Mouse (Mus musculus): ENCODE data around the gene Klhdc10.
A peak's percentile ranks its signal among the peaks of the same experiment; 100 is the strongest.
"Not testable (repeated sequence)": the region's sequence is repeated elsewhere in the genome, so short reads cannot be mapped to it uniquely, and the experiment has no call there.

Klhdc10 gene

DNA sequence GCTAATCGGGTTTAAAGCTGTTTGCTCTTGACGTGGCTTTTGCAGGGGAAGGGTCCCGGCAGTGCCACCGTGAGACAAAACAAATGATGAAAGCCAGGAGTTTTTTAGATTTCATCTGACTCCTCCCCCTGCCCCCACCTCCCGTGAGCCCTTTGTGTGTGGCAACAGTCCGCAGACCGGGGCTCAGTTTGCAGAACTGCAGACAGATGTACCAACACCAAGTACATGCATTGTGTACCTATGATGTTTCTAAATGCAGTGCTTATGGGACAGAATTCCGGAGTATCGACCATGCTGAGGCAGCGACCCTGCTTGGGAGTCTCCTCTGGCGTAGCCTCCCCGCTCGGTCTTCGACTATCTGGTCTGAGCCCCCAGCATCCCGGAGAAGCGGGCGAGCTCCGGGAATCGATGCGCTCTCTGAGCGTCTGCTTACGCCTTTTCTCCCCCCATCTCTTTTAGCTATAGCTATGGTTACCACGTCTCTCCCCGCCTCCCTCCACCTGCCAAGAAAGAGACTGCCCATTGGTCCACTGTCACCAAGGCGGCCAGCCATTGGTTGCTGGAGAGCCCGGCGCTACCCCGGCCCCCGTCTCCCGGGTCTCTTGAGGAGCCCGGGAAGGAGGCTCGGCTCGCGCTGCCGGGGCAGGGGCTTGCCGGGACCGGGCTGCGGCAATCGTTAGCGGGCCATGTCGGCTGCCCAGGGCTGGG, at the start of gene Klhdc10:
Gene Klhdc10 (plus strand): TSS at position 561 of the 708 bp plus-strand sequence.
- peak; percentile 100 for DNase-seq (ENCODE audit: low spot score)

DNA sequence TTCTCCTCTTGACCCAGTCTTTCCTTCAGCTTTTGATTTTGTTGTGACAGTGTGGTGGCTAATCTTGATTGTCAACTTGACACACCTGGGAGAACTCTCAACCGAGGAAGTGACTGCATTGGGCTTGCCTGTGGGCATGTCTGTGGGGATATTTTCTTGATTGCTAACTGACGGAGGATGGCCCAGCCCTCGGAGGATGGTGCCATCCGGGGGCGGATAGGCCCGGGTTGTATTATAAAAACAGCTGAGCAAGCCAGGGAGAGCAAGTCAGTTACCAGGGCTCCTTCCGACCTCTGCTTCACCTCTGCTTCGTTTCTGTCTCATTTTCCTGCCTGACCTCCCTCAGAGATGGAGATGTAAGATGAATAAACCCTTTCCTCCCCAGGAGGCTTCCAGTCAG, 48.9 kb upstream of the Klhdc10 start:
- DNase-seq (ENCODE audit: low spot score), result no peak

DNA sequence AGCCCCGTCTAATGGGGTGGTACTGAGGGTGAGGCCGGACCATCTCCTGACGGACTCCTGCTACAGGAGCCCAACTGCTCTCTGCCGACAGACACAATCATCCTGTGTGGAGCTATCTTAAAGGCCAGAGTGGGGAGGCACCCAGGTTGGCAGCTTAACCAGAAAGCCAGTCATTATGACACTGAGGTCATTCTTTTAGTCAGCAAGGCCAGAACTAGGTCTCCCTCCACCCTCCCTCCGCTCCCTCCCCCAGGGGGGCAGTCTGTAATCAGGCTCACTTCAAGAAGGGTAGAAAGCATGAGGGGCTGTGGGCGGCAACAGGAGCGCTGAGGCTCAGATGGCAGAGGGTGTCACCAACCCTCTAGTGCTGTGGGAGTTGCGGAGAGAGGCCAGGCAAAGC, 48.0 kb upstream of the Klhdc10 start:
- no peak for DNase-seq (ENCODE audit: low spot score)

DNA sequence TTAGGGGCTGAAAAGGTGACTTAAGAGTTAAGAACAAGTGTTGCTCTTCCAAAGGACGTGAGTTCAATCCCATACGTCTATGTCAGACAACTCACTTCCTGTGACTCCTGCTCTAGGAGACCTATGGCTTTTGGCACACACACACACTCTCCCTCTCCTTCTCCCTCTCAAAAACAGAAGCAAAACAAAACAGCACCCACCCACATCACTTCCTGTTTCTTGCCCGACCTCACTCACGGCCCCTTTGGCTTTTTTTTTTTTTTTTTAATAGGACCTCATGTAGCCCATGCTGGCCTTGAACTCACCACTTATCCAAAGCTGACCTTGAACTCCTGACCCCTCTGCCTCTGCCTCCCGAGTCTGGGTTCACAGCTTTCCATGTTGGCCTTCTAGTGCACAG, 46.9 kb upstream of the Klhdc10 start:
- no peak for DNase-seq (ENCODE audit: low spot score)

DNA sequence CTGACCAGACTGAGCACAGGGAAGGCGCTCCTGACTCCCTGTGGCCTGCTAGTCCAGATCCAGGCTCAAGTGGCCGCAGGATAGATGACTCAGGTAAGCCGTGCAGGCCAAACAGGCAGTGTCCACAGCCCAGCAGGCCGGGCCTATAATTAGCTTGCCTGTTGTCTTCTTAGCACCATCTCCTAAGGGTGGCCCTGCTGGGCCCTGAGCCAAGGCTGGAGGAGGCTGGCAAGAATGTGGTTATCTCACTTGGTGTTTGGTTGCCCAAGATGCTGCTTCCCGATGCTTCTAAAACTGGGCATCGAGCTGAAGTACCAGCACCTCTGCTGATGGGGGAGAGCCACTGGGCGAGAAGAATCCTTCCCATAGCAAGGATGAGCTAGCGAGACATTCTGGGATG, 46.0 kb upstream of the Klhdc10 start:
- no peak for DNase-seq (ENCODE audit: low spot score)

DNA sequence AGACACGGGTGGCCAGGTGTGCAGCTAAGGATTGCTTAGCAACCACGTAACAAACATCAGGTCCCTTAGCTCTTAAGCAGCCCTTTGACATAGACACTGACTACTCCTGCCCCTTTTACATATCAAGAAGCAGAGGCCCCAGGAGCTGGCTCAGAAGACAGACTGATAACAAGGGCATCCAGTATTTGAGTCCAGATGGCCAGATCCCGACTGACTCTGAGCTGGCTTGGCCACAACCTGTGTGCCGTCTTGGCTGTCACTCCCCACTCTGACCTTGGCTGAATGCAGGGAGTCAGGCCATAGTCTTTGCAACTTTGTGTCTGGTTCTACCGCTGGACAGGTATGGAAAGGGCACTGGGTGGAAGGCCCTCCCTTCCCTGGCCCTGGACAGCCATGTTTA, 45.5 kb upstream of the Klhdc10 start:
- no peak for DNase-seq (ENCODE audit: low spot score)

DNA sequence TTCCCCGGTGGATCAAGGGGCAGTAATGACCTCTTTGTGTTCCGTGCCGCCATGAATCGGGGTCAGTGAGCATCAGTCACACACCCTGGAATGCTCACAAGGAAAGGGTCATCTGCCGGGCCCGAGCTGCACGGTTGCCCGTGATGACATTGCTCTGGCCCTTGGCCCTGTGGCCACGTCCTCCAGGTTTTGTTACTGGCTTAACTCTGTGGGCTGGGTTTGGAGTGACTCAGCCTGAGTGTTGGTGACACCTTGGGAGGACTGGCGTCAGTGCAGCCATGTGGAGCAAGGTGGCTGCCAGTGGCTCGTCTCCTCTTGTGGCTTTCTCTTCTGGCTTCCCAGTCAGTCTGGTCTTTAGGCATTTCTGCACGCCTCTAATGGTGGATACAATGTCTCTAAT, 45.0 kb upstream of the Klhdc10 start:
- no peak for DNase-seq (ENCODE audit: low spot score)

DNA sequence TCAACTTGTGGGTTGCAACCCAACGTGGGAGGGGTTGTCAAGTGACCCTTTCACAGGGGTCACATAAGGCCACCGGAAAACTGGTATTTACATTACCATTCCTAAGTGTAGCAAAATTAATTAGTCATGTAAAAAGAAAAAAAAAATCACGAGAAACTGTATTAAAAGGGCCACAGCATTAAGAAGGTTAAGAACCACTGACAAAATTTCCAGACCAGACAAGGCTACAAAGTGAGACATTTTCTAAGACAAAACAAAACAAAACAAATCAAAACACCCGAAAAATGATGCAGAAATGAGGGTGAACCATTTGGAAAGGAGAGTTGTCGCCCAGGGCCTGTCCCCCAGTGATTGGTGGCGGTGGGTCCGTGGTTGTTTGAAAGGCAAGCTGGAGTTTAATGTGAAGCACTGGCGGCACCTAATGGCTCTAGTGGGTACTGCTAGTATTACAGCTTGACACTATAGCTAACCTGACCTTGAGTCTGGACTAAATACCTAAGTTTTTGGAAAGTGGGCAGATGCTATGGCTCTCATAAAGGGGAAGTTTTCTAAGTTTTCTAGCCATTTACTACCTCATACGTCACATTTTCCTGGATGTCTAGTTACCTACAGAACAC, 44.0 kb upstream of the Klhdc10 start:
- DNase-seq (ENCODE audit: low spot score), result peak; percentile 55

DNA sequence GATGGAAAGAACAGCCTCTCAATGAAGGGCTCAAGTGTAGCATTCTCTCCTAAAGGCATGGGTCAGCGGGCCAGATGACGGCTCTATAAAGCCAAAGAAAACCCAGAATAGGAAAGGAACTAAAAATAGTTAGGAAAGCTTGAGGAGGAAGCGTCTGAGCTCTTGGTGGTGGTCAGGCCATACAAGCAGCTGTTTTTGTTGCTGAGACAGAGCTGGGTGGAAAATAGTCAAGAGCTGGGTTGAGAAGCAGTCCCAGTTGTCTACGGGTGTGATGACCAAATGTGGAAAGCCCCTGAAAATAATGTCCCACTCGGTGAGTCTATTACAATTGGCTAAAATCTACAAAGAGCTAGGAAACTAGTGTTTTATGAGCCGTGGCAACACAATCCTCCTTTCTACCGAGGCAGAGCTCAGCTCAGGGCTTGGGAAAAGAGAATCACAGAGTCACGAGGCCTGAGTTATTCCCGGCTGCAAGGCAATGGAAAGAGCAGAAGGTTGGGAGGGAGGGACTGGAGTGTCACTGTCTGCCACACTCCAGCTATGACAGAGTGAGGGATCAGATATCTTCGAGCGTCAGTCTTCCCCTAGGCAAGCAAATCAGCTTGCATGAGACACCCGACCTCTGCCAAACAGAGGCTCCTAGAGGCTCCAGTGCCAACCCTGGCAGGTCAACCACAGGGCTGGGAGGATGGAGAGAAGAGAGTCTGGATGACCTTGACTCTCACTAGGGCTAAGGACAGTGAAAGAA, 41.7 kb upstream of the Klhdc10 start:
- no peak for DNase-seq (ENCODE audit: low spot score)

DNA sequence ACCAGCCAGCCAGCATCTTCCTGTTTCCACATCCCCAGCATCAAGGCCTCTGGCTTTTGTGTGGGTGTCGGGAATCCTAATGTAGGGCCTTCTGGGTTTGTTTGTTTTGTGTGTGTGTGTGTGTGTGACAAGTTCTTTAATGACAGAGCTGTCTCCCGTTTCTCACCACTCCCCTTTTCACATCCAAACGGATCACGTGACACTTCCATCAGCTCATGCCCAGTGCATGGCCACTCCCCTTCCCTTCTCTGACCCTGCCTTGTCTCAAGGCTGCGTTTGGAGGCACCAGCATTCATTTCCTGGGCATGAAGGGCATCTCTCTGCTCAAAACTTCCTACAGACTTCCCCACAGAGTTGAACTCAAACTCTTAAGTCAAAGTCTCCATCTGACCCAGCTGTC, 37.9 kb upstream of the Klhdc10 start:
- no peak for DNase-seq (ENCODE audit: low spot score)

DNA sequence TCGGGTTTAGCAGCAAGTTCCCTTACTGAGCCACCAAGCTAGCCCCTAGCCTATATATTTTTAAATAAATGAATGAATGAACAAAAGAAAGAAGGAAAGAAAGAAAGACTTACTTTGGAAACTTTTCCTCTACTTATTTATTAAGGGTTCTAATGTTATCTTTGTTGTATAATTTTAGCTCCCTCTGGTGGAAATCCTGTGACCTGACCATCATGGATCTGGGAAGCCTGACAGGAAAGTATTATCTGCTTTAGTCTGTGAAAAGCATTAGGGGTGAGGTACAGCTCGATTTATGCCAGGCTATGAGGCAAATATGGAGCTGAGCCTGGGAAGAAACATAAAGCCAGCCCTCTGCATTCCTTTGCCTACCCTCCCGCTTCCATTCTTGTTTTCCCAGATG, 32.4 kb upstream of the Klhdc10 start:
- DNase-seq (ENCODE audit: low spot score), result no peak

DNA sequence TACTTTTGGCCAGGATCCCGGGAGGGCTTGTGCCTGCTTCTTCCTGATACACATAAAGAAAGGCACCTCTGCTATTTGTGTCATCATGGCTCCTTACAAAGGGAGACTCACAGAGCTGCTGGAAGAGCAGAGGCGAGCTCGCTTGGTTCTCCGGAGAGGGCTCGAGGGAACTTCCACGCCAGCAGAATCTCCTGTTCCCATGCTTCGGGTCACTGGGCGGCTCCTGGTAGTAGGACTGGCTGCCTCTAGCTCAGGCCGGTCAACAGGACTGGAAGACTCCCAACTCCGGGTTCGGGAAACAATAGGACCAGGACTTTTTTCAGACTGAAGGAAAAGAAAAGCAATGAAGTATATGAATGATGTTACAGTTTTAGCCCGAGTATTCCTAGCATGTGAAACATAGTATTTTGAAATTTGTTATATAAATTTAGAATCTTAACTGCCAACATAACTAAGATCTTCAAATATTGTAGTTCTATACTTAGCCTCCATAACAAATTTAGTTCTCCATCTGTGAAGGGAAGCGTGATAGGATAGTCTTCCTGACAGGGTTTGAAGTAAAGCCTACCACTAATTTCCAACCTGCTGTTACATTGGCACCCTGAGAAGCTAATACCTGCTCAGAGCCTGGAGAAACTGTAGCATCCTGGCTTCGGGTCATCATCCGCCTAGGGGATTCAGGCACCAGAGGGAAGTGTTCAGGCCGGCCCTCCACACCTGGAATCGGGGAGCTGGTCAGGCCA, 28.9 kb upstream of the Klhdc10 start:
- no peak for DNase-seq (ENCODE audit: low spot score)

DNA sequence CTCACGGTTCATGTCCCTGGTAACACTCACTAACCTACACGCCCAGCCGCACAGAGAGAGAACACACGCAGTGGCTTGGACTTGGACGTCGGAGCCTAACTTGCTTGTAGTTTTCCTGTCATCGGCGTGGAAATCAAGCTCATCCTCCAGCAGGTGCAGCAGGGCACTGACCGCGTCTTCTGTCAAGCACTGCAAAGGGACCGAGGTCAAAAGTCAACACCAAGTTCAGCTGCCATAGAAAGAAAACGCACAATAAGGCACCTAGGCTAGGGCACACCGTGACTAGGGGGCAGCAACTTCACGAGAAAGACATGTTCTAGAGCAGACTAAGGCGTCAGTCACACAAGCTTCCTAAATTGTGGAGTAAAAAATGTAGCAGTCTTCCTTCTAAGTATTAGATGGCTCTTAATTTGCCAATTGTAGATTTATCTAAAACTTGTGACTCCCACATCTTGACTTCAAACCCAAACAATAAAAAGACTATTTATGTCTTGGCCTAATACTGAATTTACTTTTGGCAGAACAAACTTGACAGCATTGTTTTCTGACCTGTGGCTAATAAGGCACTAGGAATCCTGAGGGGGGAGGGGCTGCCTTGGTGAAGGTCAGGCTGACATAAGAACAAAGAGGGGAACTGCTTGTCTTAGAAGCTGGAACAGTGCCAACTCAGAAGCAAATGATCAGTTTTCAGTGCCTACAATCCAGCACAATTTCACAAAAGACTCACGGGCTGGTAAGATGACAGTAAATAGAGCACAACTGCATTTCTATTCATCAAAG, 26.7 kb upstream of the Klhdc10 start:
- DNase-seq (ENCODE audit: low spot score), result no peak

DNA sequence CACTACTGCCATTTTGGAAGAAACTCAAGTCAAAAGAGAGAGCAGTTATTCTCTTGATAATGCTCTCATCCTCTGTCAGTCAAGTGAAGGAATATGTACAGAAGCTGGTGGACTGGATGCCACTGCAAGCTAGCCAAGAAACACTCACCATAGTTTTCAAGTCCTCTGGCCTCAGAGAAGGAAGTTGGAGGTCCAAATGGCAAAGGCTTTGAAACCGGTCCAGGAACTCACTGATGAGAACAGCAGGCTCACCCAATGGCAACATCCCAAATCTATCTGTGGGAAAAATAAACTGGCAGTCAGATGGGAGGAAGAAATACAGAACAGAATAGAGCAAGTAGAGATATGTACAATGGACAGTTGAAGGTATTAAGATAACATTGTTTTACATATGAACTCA, 25.9 kb upstream of the Klhdc10 start:
- DNase-seq (ENCODE audit: low spot score), result no peak

DNA sequence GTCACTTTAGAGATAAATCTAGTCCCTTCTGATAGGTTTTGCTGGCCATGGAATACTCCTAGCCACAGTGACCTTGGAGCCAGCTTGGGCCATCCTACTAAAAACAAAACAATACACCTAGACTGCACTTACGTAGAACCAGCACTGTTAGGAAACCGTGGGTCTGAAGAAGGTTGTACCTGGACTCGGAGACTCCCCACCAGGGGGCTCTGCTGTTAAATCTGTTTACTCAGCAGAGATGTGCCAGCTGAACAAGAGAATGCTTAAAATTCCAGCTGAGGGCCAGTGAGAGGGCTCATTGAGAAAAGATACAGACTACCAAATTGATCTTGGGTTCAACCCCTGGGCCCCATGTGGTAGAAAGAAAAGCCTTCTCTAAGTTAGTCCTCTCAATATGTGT, 20.6 kb upstream of the Klhdc10 start:
- DNase-seq (ENCODE audit: low spot score), result no peak

DNA sequence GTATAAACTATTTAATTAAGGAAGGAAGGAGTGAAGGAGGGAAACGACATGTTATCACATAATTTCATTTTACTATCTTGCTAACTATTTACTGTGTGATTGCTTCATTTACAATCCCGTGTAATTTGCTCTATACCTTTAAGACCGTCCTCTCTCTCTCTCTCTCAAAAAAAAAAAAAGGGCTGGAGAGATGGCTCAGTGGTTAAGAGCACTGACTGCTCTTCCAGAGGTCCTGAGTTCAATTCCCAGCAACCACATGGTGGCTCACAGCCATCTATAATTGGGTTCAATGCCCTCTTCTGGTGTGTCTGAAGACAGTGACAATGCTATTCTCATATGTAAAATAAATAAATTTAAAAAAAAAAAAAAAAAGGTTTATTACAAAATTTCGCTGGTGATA, 11.4 kb upstream of the Klhdc10 start:
- not testable (repeated sequence) for DNase-seq (ENCODE audit: low spot score)

DNA sequence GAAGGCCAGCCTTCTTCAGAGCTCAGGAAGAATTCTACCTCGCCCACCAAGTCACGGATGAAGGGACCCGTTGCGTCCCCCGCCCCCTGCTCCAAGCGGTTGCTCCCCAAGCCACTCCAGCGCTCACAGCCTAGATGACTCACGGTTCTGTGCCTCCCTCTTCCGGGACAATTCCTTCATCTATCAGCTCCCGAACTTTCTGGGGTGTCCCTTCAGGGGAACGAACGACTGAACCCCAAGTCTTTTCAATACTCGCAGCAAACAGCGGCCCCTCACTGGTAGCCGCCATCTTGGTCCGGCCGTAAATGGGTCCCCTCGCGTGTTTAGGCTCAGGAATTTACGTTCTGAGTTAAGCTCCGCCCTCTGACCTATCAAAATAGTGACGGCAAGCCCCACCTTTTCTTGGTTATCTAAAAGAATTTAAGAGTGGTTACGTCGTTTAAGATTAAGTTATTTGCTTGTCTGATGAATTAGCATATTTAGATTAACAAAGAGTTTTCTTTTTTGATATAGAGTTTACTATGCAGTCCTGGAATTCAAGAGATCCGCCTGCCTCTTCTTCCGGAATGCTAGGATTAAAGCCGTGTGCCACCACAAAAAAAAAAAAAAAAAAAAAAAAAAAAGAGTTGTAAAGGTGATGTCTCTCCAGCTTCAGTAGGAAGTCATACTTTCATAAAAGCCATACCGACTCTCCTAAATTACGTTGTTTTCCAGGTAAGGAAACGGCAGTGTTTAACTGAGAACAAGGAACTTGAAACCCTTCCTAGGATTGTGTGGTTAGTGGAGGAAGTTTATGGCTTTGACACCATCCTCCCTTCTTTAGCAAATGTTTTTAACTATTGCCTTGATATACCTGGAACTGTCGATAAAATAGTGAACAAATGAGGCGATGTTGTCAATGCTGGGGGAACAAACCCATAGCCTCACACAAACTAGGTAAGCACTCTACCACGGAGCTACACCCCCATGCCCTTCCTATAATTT, 10.7 kb upstream of the Klhdc10 start, which contains the start of gene Zc3hc1:
Gene Zc3hc1 (minus strand): TSS at position 315 of the 984 bp plus-strand sequence.
- DNase-seq (ENCODE audit: low spot score), result peak; percentile 63

DNA sequence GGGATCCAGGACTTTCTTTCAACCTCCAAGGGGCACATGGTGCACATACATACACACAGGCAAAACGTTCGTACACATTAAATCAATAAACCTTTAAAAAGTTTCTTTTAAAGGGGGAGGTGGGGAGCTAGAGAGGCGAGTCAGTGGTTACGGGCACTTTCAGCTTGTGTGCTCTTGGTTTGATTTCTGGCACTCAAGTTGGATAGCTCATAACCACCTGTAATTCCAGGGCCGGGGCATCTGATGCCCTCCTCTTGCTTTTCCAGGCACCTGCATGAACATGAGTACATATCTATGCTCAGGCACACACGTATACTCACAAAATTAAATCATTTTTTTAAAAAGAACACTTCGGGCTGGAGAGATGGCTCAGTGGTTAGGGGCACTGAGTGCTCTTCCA, 9.7 kb upstream of the Klhdc10 start:
- DNase-seq (ENCODE audit: low spot score), result no peak

DNA sequence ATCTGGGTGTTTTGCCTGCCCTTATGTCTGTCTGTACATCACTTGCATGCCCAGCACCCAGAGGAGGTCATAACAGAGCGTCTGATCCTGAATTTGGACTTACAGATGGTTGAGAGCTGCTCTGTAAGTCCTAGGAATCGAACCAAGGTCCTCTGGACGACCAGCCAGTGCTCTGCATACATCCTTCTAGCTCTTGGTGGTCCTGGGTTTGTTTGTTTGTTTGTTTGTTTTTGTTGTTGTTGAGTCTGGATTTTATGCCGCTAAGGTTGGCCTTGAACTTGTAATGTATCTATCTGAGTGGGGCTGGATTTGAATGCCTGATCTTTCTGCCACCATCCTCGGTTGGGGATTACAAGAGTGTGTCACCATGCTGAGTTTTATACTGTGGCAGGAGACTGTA, 1.5 kb upstream of the Klhdc10 start:
- DNase-seq (ENCODE audit: low spot score), result no peak

DNA sequence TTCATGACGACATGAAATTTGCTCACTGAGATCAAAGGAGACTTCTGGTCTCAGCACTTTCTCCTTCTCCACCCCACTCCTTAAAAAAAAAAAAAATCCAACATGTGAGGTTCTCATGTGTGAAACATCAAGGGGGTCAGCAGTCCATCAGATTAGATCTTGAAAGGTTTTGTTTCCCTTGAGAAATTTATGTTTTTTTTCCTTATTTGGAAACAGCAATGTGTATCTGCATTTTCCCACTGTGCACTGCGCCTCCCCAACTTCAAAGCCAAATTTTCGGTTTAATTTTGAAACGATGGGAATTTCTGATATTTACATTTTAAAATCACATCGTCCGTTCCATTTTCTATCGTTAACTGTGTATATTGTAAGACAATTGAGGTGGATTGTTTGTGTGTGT, 952 bp upstream of the Klhdc10 start:
- no peak for DNase-seq (ENCODE audit: low spot score)

DNA sequence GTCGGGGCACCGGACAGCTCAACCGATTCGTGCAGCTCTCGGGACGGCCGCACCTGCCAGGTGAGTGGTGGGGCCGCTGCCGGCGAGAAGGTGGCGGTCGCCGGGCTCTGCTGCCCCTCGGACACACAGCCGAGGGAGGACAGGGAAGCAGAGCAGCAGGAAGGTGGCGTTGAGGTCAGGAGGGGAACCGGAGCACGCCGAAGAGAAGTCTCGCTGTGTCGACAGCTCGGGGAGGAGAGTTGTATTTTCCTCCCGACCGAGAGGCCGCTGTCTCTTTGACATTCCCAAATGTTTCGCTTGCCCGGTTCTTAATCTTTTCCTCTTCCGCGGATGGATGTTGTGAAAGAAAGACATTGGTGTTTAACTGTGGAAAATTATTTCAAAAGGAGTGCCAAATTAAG, 423 bp downstream of the Klhdc10 start:
- DNase-seq (ENCODE audit: low spot score), result no peak

All from ovary, postnatal 10 days (tissue).